Mouse (Mus musculus): ENCODE measurements around the gene Btbd11. TPM values are rescaled to one million over a fixed set of nuclear protein-coding genes. Genes with fewer than 3 reads are reported as not detected.

The Btbd11 gene
- polyA plus RNA-seq, 1 experiment from 2014 or later: 7.5 TPM

DNA sequence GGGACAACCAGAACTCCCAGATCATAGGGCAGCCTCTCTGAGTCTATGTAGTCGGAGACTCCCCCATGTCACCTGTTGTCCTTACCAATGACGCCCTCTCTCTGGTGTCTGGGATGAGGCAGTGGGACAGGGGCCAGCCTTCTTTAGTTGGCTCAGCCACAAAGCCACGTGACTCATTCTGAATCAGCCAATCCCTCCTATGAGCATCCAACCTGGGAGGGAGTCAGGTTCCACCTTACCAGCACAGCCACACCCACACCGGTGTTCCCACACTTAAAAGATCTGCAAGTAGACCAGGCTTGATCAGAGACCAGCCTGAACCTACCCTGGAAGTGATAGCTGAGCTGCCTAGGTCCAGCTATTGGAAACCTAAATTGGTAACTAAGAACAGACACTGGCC, 141.1 kb downstream of the Btbd11 start:
- Histone ChIP-seq H3K4me2 (ENCODE audit: low read depth, severe bottlenecking) (no peak overlapping the region), H3K4me1 (ENCODE audit: control insufficient read depth, insufficient read depth, low read length) (peaks cover 3% of the 10 kb centered on the region; the same call in 1 of the 2 replicates), H3K9ac (ENCODE audit: low read length) (no peak overlapping the region), H3K27ac (replicated peaks; ENCODE audit: low read depth, low read length) (no peak overlapping the region), H3K27me3 (ENCODE audit: control insufficient read depth, insufficient read depth, low read length) (no peaks in the 10 kb centered on the region), H3K4me3 (ENCODE audit: low read depth, low read length) (no peak overlapping the region), H3K36me3 (ENCODE audit: control insufficient read depth, insufficient read depth, low read length) (no peaks in the 10 kb centered on the region), H3K9me3 (ENCODE audit: control insufficient read depth, low read length) (no peaks in the 10 kb centered on the region)
- 55% methylated on average over 4 of the region's 4 CpGs for WGBS
- no peak for ATAC-seq (ENCODE audit: insufficient number of reproducible peaks, low FRiP score, low TSS enrichment, low read depth)
- DNase-seq (ENCODE audit: low spot score): no peak

DNA sequence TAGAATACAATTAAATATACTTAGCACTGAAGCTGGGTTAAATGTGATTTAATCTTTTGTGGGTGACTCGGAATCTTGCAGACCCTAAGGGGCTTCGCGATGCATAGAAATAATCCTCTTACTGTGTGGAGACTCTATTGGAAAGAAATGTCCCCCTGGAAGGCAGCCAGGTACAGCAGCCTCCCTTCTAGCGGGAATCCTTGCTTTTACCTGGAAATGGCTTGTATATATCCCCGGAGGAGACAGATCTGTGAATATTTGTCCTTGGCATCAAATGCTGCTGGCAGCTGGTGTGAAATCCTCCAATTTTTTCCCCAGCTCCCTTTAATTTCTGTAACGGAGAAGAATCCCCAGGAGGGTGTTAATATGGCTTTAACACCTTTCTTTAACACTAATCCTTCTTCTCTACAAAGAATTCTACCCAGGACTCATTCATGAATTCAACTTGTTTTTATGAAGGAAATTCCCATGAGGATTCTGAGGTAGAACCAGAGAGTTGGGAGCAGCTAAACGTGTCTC, 146.6 kb downstream of the Btbd11 start:
- H3K27ac ChIP-seq (replicated peaks; ENCODE audit: low read depth, low read length): no peak overlapping the region
- no peak for ATAC-seq (ENCODE audit: insufficient number of reproducible peaks, low FRiP score, low TSS enrichment, low read depth)
- 57% methylated on average over 7 of the region's 7 CpGs for WGBS

DNA sequence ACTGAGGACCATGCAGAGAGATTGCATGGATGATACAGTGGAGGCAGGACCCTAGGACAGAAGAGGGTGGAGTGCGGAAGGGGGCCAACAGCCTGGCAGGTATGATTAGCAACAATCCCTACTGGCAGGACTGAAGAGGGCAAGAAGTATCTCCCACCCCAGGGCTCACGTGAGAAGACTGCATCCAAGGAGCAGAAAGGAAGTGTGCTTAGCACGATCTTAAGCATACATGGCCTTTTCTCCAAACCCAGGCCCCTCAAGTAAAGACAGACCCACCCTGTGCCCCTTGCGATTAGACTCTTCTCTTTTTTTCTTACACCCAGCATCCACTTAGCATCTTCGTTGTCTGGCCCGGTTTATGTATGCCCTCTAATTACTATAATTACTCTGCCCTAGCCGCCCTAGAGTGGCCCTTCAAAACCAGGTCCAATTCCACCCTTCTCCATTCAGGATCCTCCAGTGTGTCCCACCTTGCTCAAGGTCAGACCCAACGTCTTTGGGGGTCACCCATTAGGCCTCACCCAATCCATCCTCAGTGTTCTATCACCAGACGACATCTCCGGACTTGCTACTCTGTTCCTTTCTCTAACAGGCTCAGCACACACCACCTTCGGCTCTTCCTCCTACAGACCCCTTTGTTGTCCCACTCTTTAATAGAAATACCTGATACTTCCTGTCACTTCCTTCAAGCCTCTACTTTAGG, 151.6 kb downstream of the Btbd11 start:
- no peaks in the 10 kb centered on the region for H3K9me3 ChIP-seq (ENCODE audit: control insufficient read depth, low read length)
- H3K27ac ChIP-seq (replicated peaks; ENCODE audit: low read depth, low read length): no peak overlapping the region
- DNase-seq (ENCODE audit: low spot score) (no peak), ATAC-seq (ENCODE audit: insufficient number of reproducible peaks, low FRiP score, low TSS enrichment, low read depth) (no peak)
- H3K4me2 ChIP-seq (ENCODE audit: low read depth, severe bottlenecking): no peak overlapping the region
- H3K4me3 ChIP-seq (ENCODE audit: low read depth, low read length): no peak overlapping the region
- H3K4me1 ChIP-seq (ENCODE audit: control insufficient read depth, insufficient read depth, low read length): peaks cover 2% of the 10 kb centered on the region; the same call in 1 of the 2 replicates
- no peak overlapping the region for H3K9ac ChIP-seq (ENCODE audit: low read length)
- H3K36me3 ChIP-seq (ENCODE audit: control insufficient read depth, insufficient read depth, low read length): no peaks in the 10 kb centered on the region
- WGBS: 86% methylated on average over 11 of the region's 11 CpGs
- no peaks in the 10 kb centered on the region for H3K27me3 ChIP-seq (ENCODE audit: control insufficient read depth, insufficient read depth, low read length)

More for the DNA sequence above, 146.6 kb downstream of the Btbd11 start:
- no peaks in the 10 kb centered on the region for H3K9me3 ChIP-seq (ENCODE audit: control insufficient read depth, low read length)
- no peak for DNase-seq (ENCODE audit: low spot score)
- no peaks in the 10 kb centered on the region for H3K4me1 ChIP-seq (ENCODE audit: control insufficient read depth, insufficient read depth, low read length)
- no peaks in the 10 kb centered on the region for H3K36me3 ChIP-seq (ENCODE audit: control insufficient read depth, insufficient read depth, low read length)
- H3K27me3 ChIP-seq (ENCODE audit: control insufficient read depth, insufficient read depth, low read length): no peaks in the 10 kb centered on the region
- H3K9ac ChIP-seq (ENCODE audit: low read length): no peak overlapping the region
- H3K4me3 ChIP-seq (ENCODE audit: low read depth, low read length): no peak overlapping the region
- H3K4me2 ChIP-seq (ENCODE audit: low read depth, severe bottlenecking): no peak overlapping the region

DNA sequence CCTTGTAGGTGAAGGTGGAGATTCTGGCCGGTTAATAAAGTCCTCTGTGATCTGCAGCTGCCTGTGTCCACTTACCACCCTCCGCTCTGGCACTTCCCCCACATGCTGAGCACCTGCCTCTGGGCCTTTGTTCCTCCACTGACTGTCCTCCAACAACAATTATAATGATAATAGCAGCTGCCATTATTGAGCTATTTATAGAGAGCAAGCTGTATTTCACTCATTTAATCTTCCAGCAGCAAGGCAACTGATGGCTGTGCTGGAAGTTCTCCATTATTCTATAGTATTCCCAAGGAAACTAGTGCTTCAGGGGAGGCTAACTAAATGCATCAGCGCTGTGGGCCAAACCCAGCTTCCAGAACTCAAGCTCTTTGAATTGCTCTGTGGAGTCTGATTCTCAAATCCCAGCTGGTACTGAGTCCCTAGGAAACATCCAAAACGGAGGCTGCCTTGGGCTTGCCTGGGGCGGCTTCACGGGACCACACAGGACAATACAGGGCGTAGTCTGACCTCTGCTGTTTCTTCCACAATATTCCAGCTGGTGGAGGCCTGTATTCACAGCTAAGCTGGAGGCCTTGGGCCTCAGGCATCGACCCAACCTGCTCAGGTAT, 153.0 kb downstream of the Btbd11 start:
- Histone ChIP-seq H3K27me3 (ENCODE audit: control insufficient read depth, insufficient read depth, low read length) (no peaks in the 10 kb centered on the region), H3K4me1 (ENCODE audit: control insufficient read depth, insufficient read depth, low read length) (peaks cover 2% of the 10 kb centered on the region; the same call in 1 of the 2 replicates), H3K4me3 (ENCODE audit: low read depth, low read length) (no peak overlapping the region), H3K4me2 (ENCODE audit: low read depth, severe bottlenecking) (no peak overlapping the region), H3K9ac (ENCODE audit: low read length) (no peak overlapping the region), H3K36me3 (ENCODE audit: control insufficient read depth, insufficient read depth, low read length) (no peaks in the 10 kb centered on the region), H3K9me3 (ENCODE audit: control insufficient read depth, low read length) (no peaks in the 10 kb centered on the region), H3K27ac (replicated peaks; ENCODE audit: low read depth, low read length) (no peak overlapping the region)
- DNase-seq (ENCODE audit: low spot score) (peak; percentile 25), ATAC-seq (ENCODE audit: insufficient number of reproducible peaks, low FRiP score, low TSS enrichment, low read depth) (no peak)
- WGBS: 24% methylated on average over 8 of the region's 8 CpGs

DNA sequence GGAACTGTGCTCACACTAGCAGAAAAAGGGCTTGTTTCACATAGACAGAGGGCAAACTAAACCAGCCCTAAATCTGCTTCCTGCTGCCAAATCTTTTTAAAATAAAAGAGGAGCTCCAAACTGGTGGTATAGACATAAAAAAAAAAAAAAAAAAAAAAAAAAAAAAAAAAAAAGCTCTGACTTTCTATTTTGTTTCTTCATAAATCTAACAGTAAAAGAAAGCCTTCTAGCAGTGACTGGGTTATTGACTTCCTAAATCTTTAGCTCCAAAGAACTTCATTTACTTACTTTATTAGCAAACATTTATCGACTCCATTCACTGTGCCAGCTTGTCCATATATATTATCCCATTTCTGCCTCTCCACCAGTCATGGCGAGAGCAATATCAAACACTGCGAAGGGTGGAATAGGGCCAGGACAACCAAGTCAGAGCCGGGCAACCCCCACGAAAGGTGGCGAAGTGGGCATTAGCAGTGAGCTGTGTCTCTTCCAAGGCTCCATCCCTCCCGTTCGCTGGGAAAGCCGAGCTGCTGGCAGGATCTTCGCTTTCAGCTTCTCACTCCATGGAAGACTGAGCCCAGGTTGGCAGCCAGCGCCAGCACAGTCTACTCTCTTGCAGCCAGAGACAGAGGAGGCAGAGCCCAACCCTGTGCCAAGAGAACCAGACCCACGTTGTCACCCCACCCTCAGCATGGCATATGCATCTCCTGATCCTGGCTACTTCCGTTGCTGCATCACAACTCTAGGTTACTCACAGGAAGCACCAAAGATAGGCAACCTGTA, 153.9 kb downstream of the Btbd11 start:
- Histone ChIP-seq H3K4me1 (ENCODE audit: control insufficient read depth, insufficient read depth, low read length) (peaks cover 2% of the 10 kb centered on the region; the same call in 1 of the 2 replicates), H3K9me3 (ENCODE audit: control insufficient read depth, low read length) (no peaks in the 10 kb centered on the region), H3K9ac (ENCODE audit: low read length) (no peak overlapping the region), H3K27me3 (ENCODE audit: control insufficient read depth, insufficient read depth, low read length) (no peaks in the 10 kb centered on the region), H3K27ac (replicated peaks; ENCODE audit: low read depth, low read length) (no peak overlapping the region), H3K36me3 (ENCODE audit: control insufficient read depth, insufficient read depth, low read length) (no peaks in the 10 kb centered on the region), H3K4me3 (ENCODE audit: low read depth, low read length) (no peak overlapping the region), H3K4me2 (ENCODE audit: low read depth, severe bottlenecking) (no peak overlapping the region)
- DNase-seq (ENCODE audit: low spot score) (no peak), ATAC-seq (ENCODE audit: insufficient number of reproducible peaks, low FRiP score, low TSS enrichment, low read depth) (no peak)
- 94% methylated on average over 13 of the region's 13 CpGs for WGBS

DNA sequence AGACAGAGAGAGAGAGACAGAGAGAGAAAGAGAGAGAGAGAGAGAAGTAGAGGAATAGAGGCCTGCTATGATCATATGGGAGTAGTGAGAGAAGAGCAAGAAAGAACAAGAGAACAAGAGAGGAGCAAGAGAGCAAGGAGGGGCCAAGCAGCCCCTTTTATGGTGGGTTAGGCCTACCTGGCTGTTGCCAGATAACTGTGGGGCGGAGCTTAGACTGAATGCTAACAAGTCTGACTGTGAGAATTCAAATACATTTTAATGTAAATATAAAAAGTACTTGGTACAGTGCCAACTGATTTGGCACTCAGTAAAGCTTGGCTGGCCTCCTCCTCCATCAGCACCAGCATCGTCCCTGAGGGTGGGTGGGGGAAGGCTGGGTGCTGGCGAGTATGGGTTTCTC, 154.9 kb downstream of the Btbd11 start:
- DNase-seq (ENCODE audit: low spot score) (no peak), ATAC-seq (ENCODE audit: insufficient number of reproducible peaks, low FRiP score, low TSS enrichment, low read depth) (no peak)

DNA sequence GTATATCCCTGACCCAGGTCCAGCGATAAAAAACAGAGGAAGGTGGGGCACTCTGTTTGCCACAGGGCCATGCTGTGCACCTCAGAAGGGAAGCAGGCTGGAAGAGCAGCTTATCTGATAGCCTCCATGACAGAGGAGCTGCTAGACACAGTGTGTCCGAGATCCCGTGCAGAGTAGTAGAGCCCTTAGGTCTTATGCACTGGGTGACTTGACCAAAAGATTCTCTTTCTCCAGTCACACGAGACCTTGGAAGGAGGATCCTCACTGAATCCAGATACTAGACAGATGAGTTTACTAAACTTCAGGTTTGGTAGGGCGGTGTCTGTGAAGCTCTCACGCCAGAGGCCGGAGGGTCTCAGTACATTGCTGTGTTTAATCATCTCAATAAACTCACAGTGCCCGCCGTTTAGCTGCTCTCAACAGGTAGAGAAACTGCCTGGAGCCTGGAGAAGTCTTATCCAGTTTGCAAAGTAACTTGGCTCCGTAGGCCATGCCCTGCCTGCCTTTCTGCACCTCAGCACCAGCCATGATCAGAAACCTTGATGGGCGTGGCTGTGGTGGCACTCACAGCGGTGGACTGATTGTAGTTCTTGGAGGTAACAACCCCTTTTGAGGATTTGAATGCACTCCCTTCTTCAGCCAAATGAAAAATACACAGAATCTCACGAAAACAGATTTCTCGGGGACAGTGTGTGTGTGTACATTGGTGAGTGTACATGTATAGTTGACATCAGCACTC, 155.4 kb downstream of the Btbd11 start:
- no peak for DNase-seq (ENCODE audit: low spot score)
- Histone ChIP-seq H3K4me2 (ENCODE audit: low read depth, severe bottlenecking) (no peak overlapping the region), H3K4me3 (ENCODE audit: low read depth, low read length) (no peak overlapping the region), H3K4me1 (ENCODE audit: control insufficient read depth, insufficient read depth, low read length) (peaks cover 2% of the 10 kb centered on the region; the same call in 1 of the 2 replicates), H3K36me3 (ENCODE audit: control insufficient read depth, insufficient read depth, low read length) (no peaks in the 10 kb centered on the region), H3K27me3 (ENCODE audit: control insufficient read depth, insufficient read depth, low read length) (no peaks in the 10 kb centered on the region), H3K9ac (ENCODE audit: low read length) (no peak overlapping the region), H3K9me3 (ENCODE audit: control insufficient read depth, low read length) (no peaks in the 10 kb centered on the region), H3K27ac (replicated peaks; ENCODE audit: low read depth, low read length) (no peak overlapping the region)
- WGBS: 92% methylated on average over 14 of the region's 14 CpGs
- ATAC-seq (ENCODE audit: insufficient number of reproducible peaks, low FRiP score, low TSS enrichment, low read depth): no peak

More for the DNA sequence above, 154.9 kb downstream of the Btbd11 start:
- no peak overlapping the region for H3K4me2 ChIP-seq (ENCODE audit: low read depth, severe bottlenecking)
- 100% methylated on average over 3 of the region's 3 CpGs for WGBS
- H3K4me3 ChIP-seq (ENCODE audit: low read depth, low read length): no peak overlapping the region
- no peaks in the 10 kb centered on the region for H3K27me3 ChIP-seq (ENCODE audit: control insufficient read depth, insufficient read depth, low read length)
- H3K9me3 ChIP-seq (ENCODE audit: control insufficient read depth, low read length): no peaks in the 10 kb centered on the region
- no peak overlapping the region for H3K27ac ChIP-seq (replicated peaks; ENCODE audit: low read depth, low read length)
- no peaks in the 10 kb centered on the region for H3K36me3 ChIP-seq (ENCODE audit: control insufficient read depth, insufficient read depth, low read length)
- H3K9ac ChIP-seq (ENCODE audit: low read length): no peak overlapping the region
- peaks cover 2% of the 10 kb centered on the region; the same call in 1 of the 2 replicates for H3K4me1 ChIP-seq (ENCODE audit: control insufficient read depth, insufficient read depth, low read length)

DNA sequence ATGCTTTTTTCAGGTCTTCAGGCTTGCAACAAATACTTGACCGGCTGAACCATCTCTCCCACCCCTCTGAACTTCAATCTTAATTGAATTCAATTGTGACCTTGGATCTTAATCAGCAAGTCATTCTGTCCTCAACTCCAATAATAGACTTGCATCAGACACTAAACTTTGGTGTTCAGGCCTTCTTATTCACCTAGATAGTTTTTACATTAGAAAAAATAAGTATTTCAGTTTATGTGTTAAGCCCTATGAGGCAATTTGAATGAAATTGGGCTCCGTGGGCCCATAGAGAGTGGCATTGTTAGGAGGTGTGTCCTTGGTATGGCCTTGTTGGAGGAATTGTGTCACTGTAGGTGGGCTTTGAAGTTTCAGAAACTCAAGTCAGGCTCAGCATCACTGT, 156.7 kb downstream of the Btbd11 start:
- ATAC-seq (ENCODE audit: insufficient number of reproducible peaks, low FRiP score, low TSS enrichment, low read depth) (no peak), DNase-seq (ENCODE audit: low spot score) (no peak)
- no peaks in the 10 kb centered on the region for H3K36me3 ChIP-seq (ENCODE audit: control insufficient read depth, insufficient read depth, low read length)
- peaks cover 2% of the 10 kb centered on the region; the same call in 1 of the 2 replicates for H3K4me1 ChIP-seq (ENCODE audit: control insufficient read depth, insufficient read depth, low read length)
- H3K27ac ChIP-seq (replicated peaks; ENCODE audit: low read depth, low read length): no peak overlapping the region
- WGBS: 91% methylated on average over 2 of the region's 2 CpGs
- no peak overlapping the region for H3K9ac ChIP-seq (ENCODE audit: low read length)
- no peak overlapping the region for H3K4me3 ChIP-seq (ENCODE audit: low read depth, low read length)
- H3K27me3 ChIP-seq (ENCODE audit: control insufficient read depth, insufficient read depth, low read length): no peaks in the 10 kb centered on the region
- H3K4me2 ChIP-seq (ENCODE audit: low read depth, severe bottlenecking): no peak overlapping the region
- no peaks in the 10 kb centered on the region for H3K9me3 ChIP-seq (ENCODE audit: control insufficient read depth, low read length)
